Mouse (Mus musculus): ENCODE measurements around the gene Trp73. TPM values are rescaled to one million over a fixed set of nuclear protein-coding genes. Genes with fewer than 3 reads are reported as not detected.
A peak's percentile ranks its signal among the peaks of the same experiment; 100 is the strongest.

Gene Trp73
- polyA plus RNA-seq, 1 experiment from 2014 or later, result 0.04 TPM

GRCm38 (mm10) chr4:154091356-154091755 lies 48.7 kb downstream of the Trp73 start:
- H3K9ac ChIP-seq, result no peak overlapping the region
- H3K36me3 ChIP-seq, result no peaks in the 10 kb centered on the region
- no peak overlapping the region for H3K4me3 ChIP-seq
- 60% methylated on average over 8 of the region's 8 CpGs for WGBS (ENCODE audit: insufficient replicate concordance)
- no peak overlapping the region for H3K27ac ChIP-seq
- H3K27me3 ChIP-seq (replicated peaks), result peaks cover 89% of the 10 kb centered on the region
- no peaks in the 10 kb centered on the region for H3K4me1 ChIP-seq
- H3K9me3 ChIP-seq (replicated peaks), result no peaks in the 10 kb centered on the region
- ATAC-seq, result no peak
- H3K4me2 ChIP-seq, result no peak overlapping the region

DNA sequence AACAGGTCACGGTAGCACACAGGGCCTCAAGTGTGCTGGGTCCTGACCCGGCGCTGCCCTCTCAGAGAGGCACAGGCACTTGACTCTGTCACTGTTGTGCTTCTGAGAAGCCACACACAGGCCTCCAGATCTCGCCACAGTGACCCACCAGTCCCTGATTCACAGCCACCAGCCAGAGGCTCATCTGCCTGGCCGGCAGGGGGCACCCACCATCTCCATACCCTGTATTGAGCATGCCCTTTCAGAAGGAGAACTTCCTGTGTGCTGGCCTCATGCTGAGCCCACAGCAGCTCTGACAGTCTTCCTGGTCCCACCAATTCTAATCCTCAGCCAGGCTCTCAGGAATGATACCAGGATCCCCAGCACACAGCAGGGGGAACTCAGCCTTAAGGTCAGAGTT lies 50.8 kb downstream of the Trp73 start:
- H3K4me3 ChIP-seq, result no peak overlapping the region
- 44% methylated on average over 5 of the region's 5 CpGs for WGBS (ENCODE audit: insufficient replicate concordance)
- ATAC-seq, result 0 out of 2 replicates have a peak, but pooled peaks have one; percentile 22
- no peaks in the 10 kb centered on the region for H3K9me3 ChIP-seq (replicated peaks)
- no peak overlapping the region for H3K27ac ChIP-seq
- H3K36me3 ChIP-seq, result no peaks in the 10 kb centered on the region
- no peak overlapping the region for H3K9ac ChIP-seq
- H3K27me3 ChIP-seq (replicated peaks), result peaks cover 83% of the 10 kb centered on the region
- no peaks in the 10 kb centered on the region for H3K4me1 ChIP-seq
- no peak overlapping the region for H3K4me2 ChIP-seq

- H3K27me3 ChIP-seq (replicated peaks), result peaks cover 70% of the 10 kb centered on the region
These were observed 53.6 kb downstream of the Trp73 start for GRCm38 (mm10) chr4:154086436-154086835.

DNA sequence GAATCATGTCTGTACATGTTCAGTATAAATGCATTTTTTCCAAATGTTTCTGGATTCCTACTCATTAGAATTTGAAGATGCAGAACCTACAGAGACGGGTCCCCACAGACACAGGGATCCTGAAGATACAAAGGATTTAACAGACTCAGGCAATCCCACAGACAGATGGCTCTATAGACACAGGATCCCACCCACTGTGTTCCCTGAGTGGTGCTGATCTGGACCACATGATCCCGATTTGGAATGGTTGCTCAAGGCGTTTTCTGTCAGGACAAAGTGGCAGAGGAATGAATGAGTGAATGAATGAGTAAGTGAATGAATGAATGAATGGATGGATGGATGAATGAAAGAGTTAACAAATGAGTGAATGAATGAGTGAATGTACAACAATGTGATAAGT lies 54.2 kb downstream of the Trp73 start:
- Histone ChIP-seq H3K4me1 (no peaks in the 10 kb centered on the region), H3K36me3 (no peaks in the 10 kb centered on the region), H3K9ac (no peak overlapping the region), H3K9me3 (replicated peaks) (no peaks in the 10 kb centered on the region), H3K27me3 (replicated peaks) (peaks cover 70% of the 10 kb centered on the region), H3K4me3 (no peak overlapping the region), H3K4me2 (no peak overlapping the region), H3K27ac (no peak overlapping the region)
- WGBS (ENCODE audit: insufficient replicate concordance), result 56% methylated on average over 3 of the region's 3 CpGs
- ATAC-seq, result no peak

More at GRCm38 (mm10) chr4:154086436-154086835, 53.6 kb downstream of the Trp73 start:
- no peaks in the 10 kb centered on the region for H3K4me1 ChIP-seq
- no peaks in the 10 kb centered on the region for H3K36me3 ChIP-seq
- no peak for ATAC-seq
- H3K4me3 ChIP-seq, result no peak overlapping the region
- H3K27ac ChIP-seq, result no peak overlapping the region
- no peak overlapping the region for H3K9ac ChIP-seq
- WGBS (ENCODE audit: insufficient replicate concordance), result 69% methylated on average over 8 of the region's 8 CpGs
- no peaks in the 10 kb centered on the region for H3K9me3 ChIP-seq (replicated peaks)
- no peak overlapping the region for H3K4me2 ChIP-seq

DNA sequence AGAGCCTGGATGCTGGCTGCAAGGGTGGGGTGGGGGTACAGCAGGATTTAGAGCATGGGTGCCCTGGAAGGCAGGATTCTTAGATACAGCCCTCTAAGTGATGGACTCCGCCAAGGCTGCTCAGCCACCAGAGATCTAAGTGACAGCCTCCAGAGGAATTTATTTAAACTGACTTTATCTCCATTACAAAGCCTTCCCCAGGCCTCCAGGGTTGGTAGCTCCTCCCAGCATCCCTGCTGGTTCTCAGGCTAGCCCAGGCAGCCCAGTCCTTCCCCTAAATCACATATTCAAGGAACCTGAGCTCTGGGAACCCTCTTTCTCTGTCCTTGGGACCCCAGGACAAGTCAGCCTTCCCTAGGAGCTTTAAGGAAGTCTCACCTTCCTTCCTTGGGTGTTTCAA lies 58.0 kb downstream of the Trp73 start:
- H3K4me2 ChIP-seq, result no peak overlapping the region
- H3K27me3 ChIP-seq (replicated peaks), result peaks cover 72% of the 10 kb centered on the region
- no peak for ATAC-seq
- no peaks in the 10 kb centered on the region for H3K9me3 ChIP-seq (replicated peaks)
- WGBS (ENCODE audit: insufficient replicate concordance), result 13% methylated on average over 1 of the region's 1 CpGs
- no peak overlapping the region for H3K4me3 ChIP-seq
- H3K4me1 ChIP-seq, result no peaks in the 10 kb centered on the region
- H3K9ac ChIP-seq, result no peak overlapping the region
- H3K36me3 ChIP-seq, result no peaks in the 10 kb centered on the region
- H3K27ac ChIP-seq, result no peak overlapping the region

DNA sequence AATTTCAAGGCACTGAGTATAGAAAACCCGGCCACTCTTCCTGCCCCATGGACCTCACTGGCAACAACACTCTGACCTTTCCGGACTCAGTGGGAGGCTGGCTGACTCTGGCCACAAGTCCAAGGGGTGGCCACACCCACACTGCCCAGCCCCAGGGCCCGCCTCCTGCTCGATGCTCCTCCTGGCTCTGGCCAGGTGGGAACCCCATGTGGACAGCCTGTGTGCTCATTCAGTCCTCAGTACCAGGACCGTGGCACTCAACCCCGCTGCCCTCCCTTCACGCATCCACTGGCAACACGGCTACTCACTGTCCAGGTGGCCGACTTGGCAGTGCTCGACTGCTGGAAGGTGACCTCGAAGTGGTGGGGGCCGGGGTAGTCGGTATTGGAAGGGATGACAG lies 59.0 kb downstream of the Trp73 start:
- Histone ChIP-seq H3K4me2 (peak overlapping the region; percentile 21; the same call in 1 of the 2 replicates), H3K27ac (no peak overlapping the region), H3K9ac (no peak overlapping the region), H3K27me3 (replicated peaks) (peaks cover 64% of the 10 kb centered on the region), H3K4me1 (no peaks in the 10 kb centered on the region), H3K4me3 (no peak overlapping the region), H3K9me3 (replicated peaks) (no peaks in the 10 kb centered on the region), H3K36me3 (no peaks in the 10 kb centered on the region)
- ATAC-seq, result peak; percentile 72
- WGBS (ENCODE audit: insufficient replicate concordance), result 3% methylated on average over 13 of the region's 13 CpGs

DNA sequence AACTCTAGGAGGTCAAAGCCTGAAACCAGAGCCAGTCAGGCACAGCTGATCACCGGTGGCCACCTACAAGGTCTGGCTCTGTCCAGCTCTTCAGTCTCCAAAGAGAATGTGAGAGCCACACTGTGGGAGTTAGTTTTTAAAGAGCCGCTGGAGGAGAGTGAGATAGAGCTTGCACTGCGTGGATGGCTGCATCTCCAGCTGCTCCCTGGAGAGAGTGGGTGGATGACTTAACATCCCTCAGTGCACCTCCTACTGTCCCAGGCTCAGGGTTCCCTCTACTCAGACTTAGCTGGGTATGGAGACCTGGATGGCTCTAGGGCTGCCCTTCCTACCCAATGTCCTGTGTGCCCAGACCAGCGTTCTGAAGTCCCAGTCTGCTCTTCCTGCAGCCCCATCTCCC lies 59.8 kb downstream of the Trp73 start:
- Histone ChIP-seq H3K4me3 (no peak overlapping the region), H3K9ac (no peak overlapping the region), H3K27ac (no peak overlapping the region), H3K36me3 (no peaks in the 10 kb centered on the region), H3K4me1 (no peaks in the 10 kb centered on the region), H3K27me3 (replicated peaks) (peaks cover 61% of the 10 kb centered on the region), H3K9me3 (replicated peaks) (no peaks in the 10 kb centered on the region), H3K4me2 (no peak overlapping the region)
- 45% methylated on average over 4 of the region's 4 CpGs for WGBS (ENCODE audit: insufficient replicate concordance)
- ATAC-seq, result no peak

DNA sequence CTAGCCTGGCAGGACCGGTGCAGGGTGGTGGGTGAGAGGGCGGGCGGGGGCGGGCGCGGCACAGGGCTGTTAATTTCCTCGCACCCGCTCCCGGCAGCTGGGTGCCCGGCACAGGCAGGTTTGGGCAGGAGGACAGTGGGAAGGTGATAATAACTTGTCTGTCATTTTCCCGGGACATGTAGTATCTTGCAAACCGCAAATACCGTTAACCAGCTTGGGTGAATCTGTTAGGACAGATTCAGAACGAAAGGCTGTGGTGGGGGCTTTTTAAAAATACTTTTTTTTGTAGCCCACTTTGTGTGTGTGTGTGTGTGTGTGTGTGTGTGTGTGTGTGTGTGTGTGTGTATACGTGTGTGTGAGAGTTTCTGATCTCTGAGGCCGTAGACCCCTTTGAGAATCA lies 68.1 kb downstream of the Trp73 start:
- Histone ChIP-seq H3K27ac (no peak overlapping the region), H3K4me3 (no peak overlapping the region), H3K9me3 (replicated peaks) (no peaks in the 10 kb centered on the region), H3K27me3 (replicated peaks) (peaks cover 69% of the 10 kb centered on the region), H3K36me3 (no peaks in the 10 kb centered on the region), H3K4me1 (no peaks in the 10 kb centered on the region), H3K9ac (no peak overlapping the region), H3K4me2 (no peak overlapping the region)
- 13% methylated on average over 15 of the region's 16 CpGs for WGBS (ENCODE audit: insufficient replicate concordance)
- no peak for ATAC-seq

DNA sequence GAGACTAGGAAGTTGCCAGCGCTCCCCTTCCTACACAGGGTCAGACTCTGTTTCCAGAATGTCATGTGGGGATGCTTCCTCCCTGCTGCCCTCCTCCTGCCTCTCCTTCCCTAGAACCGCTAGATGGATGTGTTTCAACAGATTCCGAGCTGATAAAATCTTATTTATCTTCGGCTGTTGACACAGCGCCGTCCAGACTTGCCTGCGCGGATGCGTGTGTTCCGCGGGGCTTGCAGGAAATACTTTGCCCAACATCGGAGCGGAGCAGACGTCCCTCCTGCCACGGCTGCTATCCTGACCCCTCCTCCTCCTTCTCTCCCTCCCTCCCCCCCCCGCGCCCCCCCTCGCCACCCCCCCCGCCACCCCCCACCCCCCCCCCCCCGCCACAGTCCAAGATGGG lies 68.5 kb downstream of the Trp73 start:
- no peak overlapping the region for H3K4me3 ChIP-seq
- H3K27me3 ChIP-seq (replicated peaks), result peaks cover 74% of the 10 kb centered on the region
- H3K27ac ChIP-seq, result no peak overlapping the region
- H3K9me3 ChIP-seq (replicated peaks), result no peaks in the 10 kb centered on the region
- ATAC-seq, result no peak
- H3K4me2 ChIP-seq, result no peak overlapping the region
- 4% methylated on average over 15 of the region's 20 CpGs for WGBS (ENCODE audit: insufficient replicate concordance)
- no peaks in the 10 kb centered on the region for H3K4me1 ChIP-seq
- H3K36me3 ChIP-seq, result no peaks in the 10 kb centered on the region
- no peak overlapping the region for H3K9ac ChIP-seq

GRCm38 (mm10) chr4:154070896-154071295 lies 69.1 kb downstream of the Trp73 start:
- no peak overlapping the region for H3K9ac ChIP-seq
- no peak overlapping the region for H3K4me2 ChIP-seq
- no peaks in the 10 kb centered on the region for H3K36me3 ChIP-seq
- 0 out of 2 replicates have a peak, but pooled peaks have one; percentile 20 for ATAC-seq
- H3K4me1 ChIP-seq, result no peaks in the 10 kb centered on the region
- H3K9me3 ChIP-seq (replicated peaks), result no peaks in the 10 kb centered on the region
- WGBS (ENCODE audit: insufficient replicate concordance), result 3% methylated on average over 5 of the region's 5 CpGs
- no peak overlapping the region for H3K27ac ChIP-seq
- peaks cover 74% of the 10 kb centered on the region for H3K27me3 ChIP-seq (replicated peaks)
- H3K4me3 ChIP-seq, result no peak overlapping the region

- 46% methylated on average over 14 of the region's 14 CpGs for WGBS (ENCODE audit: insufficient replicate concordance)
- ATAC-seq, result peak; percentile 30
- Histone ChIP-seq H3K9ac (no peak overlapping the region), H3K4me2 (no peak overlapping the region), H3K36me3 (no peaks in the 10 kb centered on the region), H3K4me3 (no peak overlapping the region), H3K27ac (no peak overlapping the region), H3K9me3 (replicated peaks) (no peaks in the 10 kb centered on the region), H3K27me3 (replicated peaks) (peaks cover 53% of the 10 kb centered on the region), H3K4me1 (no peaks in the 10 kb centered on the region)
These were observed 74.9 kb downstream of the Trp73 start for GRCm38 (mm10) chr4:154064827-154065773.

DNA sequence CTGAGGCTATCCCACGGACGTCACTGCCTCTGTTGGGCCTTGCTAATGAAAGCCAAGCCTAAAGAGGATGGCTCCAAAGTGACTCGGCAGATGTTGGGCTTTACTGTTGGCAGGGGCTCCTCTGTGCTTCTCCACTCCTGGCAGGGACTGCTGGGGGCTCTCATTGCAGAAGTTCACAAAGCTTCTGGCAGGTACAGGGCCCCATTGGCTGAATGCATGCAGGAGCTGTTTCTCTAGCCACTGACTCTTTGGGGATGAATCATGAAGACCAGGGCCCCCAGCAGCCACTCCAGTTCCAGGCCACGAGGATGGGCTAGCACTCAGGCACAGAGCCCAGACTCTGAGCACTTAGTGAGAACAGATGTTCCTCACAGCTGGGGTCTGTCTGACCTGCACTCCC lies 82.3 kb downstream of the Trp73 start:
- no peak overlapping the region for H3K4me3 ChIP-seq
- H3K27ac ChIP-seq, result no peak overlapping the region
- ATAC-seq, result no peak
- 49% methylated on average over 4 of the region's 4 CpGs for WGBS (ENCODE audit: insufficient replicate concordance)
- H3K9ac ChIP-seq, result no peak overlapping the region
- no peaks in the 10 kb centered on the region for H3K4me1 ChIP-seq
- no peaks in the 10 kb centered on the region for H3K9me3 ChIP-seq (replicated peaks)
- no peak overlapping the region for H3K4me2 ChIP-seq
- no peaks in the 10 kb centered on the region for H3K36me3 ChIP-seq
- peaks cover 47% of the 10 kb centered on the region for H3K27me3 ChIP-seq (replicated peaks)
